19 mouse cellular contexts compared by ENCODE assay signal in genomic region chr16:72088916-72089315, GRCm38 (mm10).
DNase-seq lines count a peak whose midpoint lies in the region; ATAC-seq and TF ChIP-seq lines count a peak whose summit lies in the region.
"Had no signal": no experiment of that assay in that cellular context is flagged by ENCODE, and none has a peak within 500 bp of the region (broad histone marks: within the 10 kb centered on the region; RNA-seq: fewer than 3 reads in every experiment).

No protein-coding gene starts in this region.

- TF ChIP-seq CTCF in heart, adult 2 months (IDR thresholded peaks at IDR 0.05): no peak

- H3K4me3 ChIP-seq in midbrain, embryonic 12.5 days: no peak overlapping the region
- no peak overlapping the region for H3K4me3 ChIP-seq in midbrain, embryonic 10.5 days
- no peak overlapping the region for H3K4me3 ChIP-seq in hindbrain, embryonic 15.5 days
- no peak overlapping the region for H3K4me3 ChIP-seq in neural tube, embryonic 15.5 days (replicated peaks)
- no peak overlapping the region for H3K4me3 ChIP-seq in heart, adult 2 months
- H3K4me3 ChIP-seq: embryonic facial prominence, embryonic 10.5 days; kidney, embryonic 15.5 days; limb, embryonic 13.5 days; liver, embryonic 15.5 days had no signal

- intact Hi-C loops in heart, adult 2 months (cut with DNase I): no loop called here

- H3K9me3 ChIP-seq in midbrain, embryonic 12.5 days: peaks cover 6% of the 10 kb centered on the region; the same call in 1 of the 2 replicates
- H3K9me3 ChIP-seq in midbrain, embryonic 10.5 days (replicated peaks): 0 out of 2 replicates have a peak, but pooled peaks cover 6% of the 10 kb centered on the region
- no peaks in the 10 kb centered on the region for H3K9me3 ChIP-seq in hindbrain, embryonic 15.5 days
- no peaks in the 10 kb centered on the region for H3K9me3 ChIP-seq in neural tube, embryonic 15.5 days (replicated peaks)
- H3K9me3 ChIP-seq: limb, embryonic 13.5 days; liver, embryonic 15.5 days had no signal

- H3K27ac ChIP-seq in midbrain, embryonic 12.5 days (replicated peaks): no peak overlapping the region; the same call in 1 of the 2 replicates
- H3K27ac ChIP-seq in midbrain, embryonic 10.5 days (replicated peaks): no peak overlapping the region
- no peak overlapping the region for H3K27ac ChIP-seq in hindbrain, embryonic 15.5 days (replicated peaks)
- H3K27ac ChIP-seq in neural tube, embryonic 15.5 days (replicated peaks): no peak overlapping the region
- H3K27ac ChIP-seq in heart, adult 2 months: no peak overlapping the region
- H3K27ac ChIP-seq: embryonic facial prominence, embryonic 10.5 days; kidney, embryonic 15.5 days; limb, embryonic 13.5 days; liver, embryonic 15.5 days had no signal

- 72% methylated on average over 6 of the region's 6 CpGs for WGBS in midbrain, embryonic 12.5 days
- 90% methylated on average over 6 of the region's 6 CpGs for WGBS in midbrain, embryonic 10.5 days
- 43% methylated on average over 6 of the region's 6 CpGs for WGBS in hindbrain, embryonic 15.5 days
- 37% methylated on average over 6 of the region's 6 CpGs for WGBS in neural tube, embryonic 15.5 days
- 81% methylated on average over 6 of the region's 6 CpGs for WGBS in heart, adult 2 months

- TF ChIP-seq POLR2A in heart, adult 2 months (IDR thresholded peaks at IDR 0.05; ENCODE audit: insufficient read depth, low read depth, low read length): no peak

- no peaks in the 10 kb centered on the region for H3K36me3 ChIP-seq in midbrain, embryonic 12.5 days
- H3K36me3 ChIP-seq in midbrain, embryonic 10.5 days: no peaks in the 10 kb centered on the region
- no peaks in the 10 kb centered on the region for H3K36me3 ChIP-seq in hindbrain, embryonic 15.5 days
- H3K36me3 ChIP-seq in neural tube, embryonic 15.5 days: no peaks in the 10 kb centered on the region
- no peaks in the 10 kb centered on the region for H3K36me3 ChIP-seq in heart, adult 2 months (ENCODE audit: control insufficient read depth, insufficient read depth, low read length)
- H3K36me3 ChIP-seq: embryonic facial prominence, embryonic 10.5 days; G1E; kidney, embryonic 15.5 days; limb, embryonic 13.5 days; liver, embryonic 15.5 days had no signal

- H3K4me1 ChIP-seq in midbrain, embryonic 12.5 days: peaks cover 4% of the 10 kb centered on the region
- H3K4me1 ChIP-seq in midbrain, embryonic 10.5 days: no peaks in the 10 kb centered on the region
- peaks cover 11% of the 10 kb centered on the region; the same call in 1 of the 2 replicates for H3K4me1 ChIP-seq in hindbrain, embryonic 15.5 days (replicated peaks)
- 0 out of 2 replicates have a peak, but pooled peaks cover 3% of the 10 kb centered on the region for H3K4me1 ChIP-seq in neural tube, embryonic 15.5 days
- no peaks in the 10 kb centered on the region for H3K4me1 ChIP-seq in heart, adult 2 months (ENCODE audit: control insufficient read depth, insufficient read depth, low read length)
- H3K4me1 ChIP-seq: embryonic facial prominence, embryonic 10.5 days; kidney, embryonic 15.5 days; limb, embryonic 13.5 days; liver, embryonic 15.5 days had no signal

- H3K9ac ChIP-seq in midbrain, embryonic 12.5 days (replicated peaks): no peak overlapping the region
- no peak overlapping the region for H3K9ac ChIP-seq in hindbrain, embryonic 15.5 days
- H3K9ac ChIP-seq in neural tube, embryonic 15.5 days (replicated peaks): no peak overlapping the region
- no peak overlapping the region for H3K9ac ChIP-seq in heart, adult 2 months (ENCODE audit: low read depth, low read length)
- H3K9ac ChIP-seq: kidney, embryonic 15.5 days; limb, embryonic 13.5 days; liver, embryonic 15.5 days had no signal

- no peaks in the 10 kb centered on the region for H3K79me2 ChIP-seq in heart, adult 2 months (replicated peaks; ENCODE audit: control insufficient read depth, insufficient read depth, low read length)

- TF ChIP-seq EP300 in heart, adult 2 months (IDR thresholded peaks at IDR 0.05; ENCODE audit: insufficient read depth, low read depth, low read length): no peak

- DNase-seq in cerebellum, postnatal 10 days: peak; percentile 76 to 79
- DNase-seq in midbrain, embryonic 10.5 days (ENCODE audit: low spot score): no peak
- DNase-seq in kidney, adult 11 months: no peak
- no peak for DNase-seq in heart, adult 2 months
- DNase-seq: cerebellum, adult 11 months; heart, postnatal 14 days; lung, postnatal 10 days; thymus, postnatal 36 days had no signal

- no peaks in the 10 kb centered on the region for H3K27me3 ChIP-seq in midbrain, embryonic 12.5 days
- H3K27me3 ChIP-seq in midbrain, embryonic 10.5 days (ENCODE audit: low read depth, poor library complexity, severe bottlenecking): no peaks in the 10 kb centered on the region
- H3K27me3 ChIP-seq in hindbrain, embryonic 15.5 days: no peaks in the 10 kb centered on the region
- no peaks in the 10 kb centered on the region for H3K27me3 ChIP-seq in neural tube, embryonic 15.5 days (replicated peaks)
- no peaks in the 10 kb centered on the region for H3K27me3 ChIP-seq in heart, adult 2 months (ENCODE audit: control insufficient read depth, insufficient read depth, low read length)
- H3K27me3 ChIP-seq: kidney, embryonic 15.5 days; limb, embryonic 13.5 days; liver, embryonic 15.5 days had no signal

- ATAC-seq in cerebellum, adult (ENCODE audit: insufficient number of reproducible peaks, low FRiP score, low TSS enrichment): no peak
- peak; percentile 38; the same call in 1 of the 2 replicates for ATAC-seq in midbrain, embryonic 12.5 days (ENCODE audit: low FRiP score, low read depth)
- peak; percentile 71 for ATAC-seq in hindbrain, embryonic 15.5 days (ENCODE audit: low FRiP score, low read depth)
- ATAC-seq in neural tube, embryonic 15.5 days (ENCODE audit: low FRiP score): peak; percentile 53
- ATAC-seq: CD4-positive, CD25-positive, alpha-beta regulatory T cell, adult 4 months had no signal

- no peak overlapping the region for H3K4me2 ChIP-seq in midbrain, embryonic 12.5 days (replicated peaks)
- no peak overlapping the region for H3K4me2 ChIP-seq in hindbrain, embryonic 15.5 days
- no peak overlapping the region for H3K4me2 ChIP-seq in neural tube, embryonic 15.5 days
- H3K4me2 ChIP-seq: heart, embryonic 11.5 days; kidney, embryonic 15.5 days; limb, embryonic 13.5 days; liver, embryonic 15.5 days had no signal

Comparison
In these comparisons a context has a peak if more than half of its experiments do, and no peak if none do; other contexts are left out.
1. DNase-seq: peak in cerebellum, postnatal 10 days (2 of 2); none in midbrain, embryonic 10.5 days (single experiment), kidney, adult 11 months (single experiment) and heart, adult 2 months (0 of 2).